Mouse (Mus musculus) liver, embryonic 14.5 days (tissue): ENCODE results near the gene Clcf1.

Experiments used
- CTCF ChIP-seq: IDR thresholded peaks from 2 replicates; pipeline ENCODE4 v1.5.1; 2016; ENCODE audit warnings: antibody characterized with exemption, low read depth, control low read depth
- EP300 ChIP-seq: IDR thresholded peaks from 2 replicates; pipeline ENCODE4 v1.6.1; 2016; ENCODE audit warnings: antibody characterized with exemption, low read depth

DNA sequence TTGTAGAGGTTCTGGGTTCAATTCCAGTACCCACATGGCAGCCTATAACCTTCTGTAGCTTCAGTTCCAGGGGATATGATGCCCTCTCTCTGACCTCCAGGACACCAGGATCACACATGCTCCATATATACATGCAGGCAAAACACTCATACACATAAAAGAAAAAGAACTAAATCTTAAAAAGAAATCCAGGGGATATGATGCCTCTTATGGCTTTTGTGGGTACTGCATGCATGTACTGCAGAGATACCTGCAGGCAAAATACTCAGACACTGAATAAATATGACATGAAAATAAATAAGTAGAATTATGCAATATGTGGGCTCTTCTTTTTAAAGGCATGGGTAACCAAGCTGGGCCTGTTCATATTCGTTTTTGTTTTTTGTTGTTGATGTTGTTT lies 33.0 kb downstream of the Clcf1 start:
- TF ChIP-seq EP300 (no peak), CTCF (peak; percentile 38; the same call in 1 of the 2 replicates)
